Mouse (Mus musculus): Measurements from ENCODE around the gene Padi1.

Gene Padi1

DNA sequence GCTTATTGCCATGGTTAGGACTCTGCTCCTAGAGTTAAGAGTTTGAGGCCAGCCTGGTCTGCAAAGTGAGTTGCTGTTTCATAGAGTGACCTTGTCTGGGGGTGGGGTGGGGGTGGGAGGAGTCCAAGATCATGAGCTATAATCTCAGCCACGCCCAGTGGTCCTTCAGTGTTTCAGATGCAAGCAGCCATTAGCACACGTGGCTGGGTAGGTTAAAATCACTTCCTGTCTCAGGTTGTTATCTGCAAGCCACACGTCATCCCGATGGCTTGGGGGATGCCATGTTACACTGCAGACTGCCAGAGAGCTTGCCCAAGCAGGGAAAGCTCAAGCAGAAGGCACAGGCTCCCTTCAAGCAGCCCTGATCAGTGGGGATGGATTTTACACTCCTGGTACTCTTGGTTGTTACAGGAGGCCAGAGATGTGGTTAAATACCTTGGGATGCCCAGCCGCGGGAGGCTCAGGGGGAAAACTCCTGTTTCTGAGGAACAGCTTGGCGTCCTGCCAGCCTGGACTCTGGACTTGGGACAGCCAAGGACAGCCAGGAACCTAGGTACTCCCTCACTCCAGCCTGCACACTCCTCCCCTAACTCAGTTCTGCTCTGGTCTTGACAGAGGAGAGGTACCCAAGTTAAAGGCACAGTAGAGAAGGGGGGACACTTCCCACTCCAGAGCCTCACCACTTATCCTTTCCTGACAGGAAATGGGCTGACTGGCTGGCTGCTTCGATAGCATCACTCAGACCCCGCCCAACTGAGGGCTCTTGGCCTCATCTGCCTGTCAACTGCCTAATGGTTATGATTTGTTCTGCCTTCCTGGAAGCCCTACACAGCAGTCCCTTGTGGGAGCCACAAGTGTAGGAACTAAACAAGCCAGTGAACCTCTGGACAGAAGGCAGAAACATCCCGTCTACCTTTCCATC, 29.3 kb downstream of the Padi1 start:
- DNase-seq (ENCODE audit: low spot score in 2 of 2): no peak

GRCm38 (mm10) chr4:140815496-140815895, 30.1 kb downstream of the Padi1 start:
- DNase-seq (ENCODE audit: low spot score in 2 of 2): no peak

GRCm38 (mm10) chr4:140814241-140815225, 31.0 kb downstream of the Padi1 start:
- no peak for DNase-seq (ENCODE audit: low spot score in 2 of 2)

DNA sequence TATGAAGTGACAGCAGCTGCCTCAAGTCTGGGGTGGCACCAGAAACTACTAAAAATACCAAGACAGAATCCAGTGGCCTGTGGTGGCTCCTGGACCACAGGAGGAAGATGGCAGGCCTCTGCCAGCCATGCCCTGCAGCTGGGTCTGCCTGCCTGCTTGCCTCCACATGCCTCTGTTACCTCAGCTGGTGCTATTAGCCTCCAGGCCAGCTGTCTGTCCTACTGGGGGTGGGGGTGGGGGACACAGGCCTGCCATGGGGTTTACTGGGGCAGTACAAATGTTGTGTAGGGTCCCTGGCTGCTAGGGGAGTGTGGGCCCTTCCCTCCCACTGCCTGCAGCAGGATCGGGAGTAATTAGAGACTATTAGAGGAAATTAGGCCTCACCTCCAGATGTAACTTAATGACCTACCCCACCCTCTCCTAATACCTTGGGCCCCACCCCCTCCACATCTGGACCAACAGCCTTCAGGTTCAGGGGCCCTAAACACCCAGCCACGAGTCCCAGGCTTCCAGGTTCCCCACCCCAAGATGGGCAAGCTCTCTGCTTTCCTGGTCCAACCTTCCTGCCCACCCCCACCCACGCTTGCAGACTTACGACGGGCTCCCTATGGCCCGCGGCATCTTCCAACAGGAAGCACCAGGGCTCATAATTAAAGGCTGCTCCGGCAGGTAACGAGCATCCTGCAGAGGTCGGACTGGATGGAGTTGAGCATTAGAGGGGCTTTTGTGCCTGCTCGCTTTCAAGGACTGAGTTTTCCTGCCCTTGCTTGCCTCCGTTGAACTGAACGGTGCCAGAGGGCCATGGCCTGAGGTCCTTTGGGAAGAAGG, 32.0 kb downstream of the Padi1 start:
- DNase-seq (ENCODE audit: low spot score in 2 of 2): no peak

- no peak for DNase-seq (ENCODE audit: low spot score in 2 of 2)
These were observed 33.0 kb downstream of the Padi1 start for GRCm38 (mm10) chr4:140812609-140813008.

DNA sequence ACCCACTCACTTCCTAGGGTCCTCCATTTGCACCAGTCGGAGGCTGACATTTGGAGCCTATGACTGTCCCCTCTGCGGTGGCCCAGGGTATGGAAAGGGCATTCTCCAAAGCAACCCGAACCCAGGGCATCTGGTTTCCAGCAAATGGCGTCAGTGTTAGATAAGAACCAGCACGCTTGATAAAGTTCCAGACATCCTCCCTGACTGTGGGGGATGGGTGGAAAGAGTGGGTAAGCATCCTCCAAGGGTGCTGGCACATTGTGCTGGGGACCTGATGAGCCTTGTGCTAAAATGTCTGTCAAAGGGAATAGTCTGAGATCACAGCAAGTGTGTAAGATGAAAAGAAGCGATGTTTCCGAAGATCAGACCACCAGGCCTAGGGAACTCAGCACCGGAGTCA, 33.4 kb downstream of the Padi1 start:
- no peak for DNase-seq (ENCODE audit: low spot score in 2 of 2)

- no peak for DNase-seq (ENCODE audit: low spot score in 2 of 2)
These were observed 34.9 kb downstream of the Padi1 start, which contains the start of gene Padi3 for GRCm38 (mm10) chr4:140810458-140811260. Gene Padi3 (minus strand): TSS chr4:140810648.

DNA sequence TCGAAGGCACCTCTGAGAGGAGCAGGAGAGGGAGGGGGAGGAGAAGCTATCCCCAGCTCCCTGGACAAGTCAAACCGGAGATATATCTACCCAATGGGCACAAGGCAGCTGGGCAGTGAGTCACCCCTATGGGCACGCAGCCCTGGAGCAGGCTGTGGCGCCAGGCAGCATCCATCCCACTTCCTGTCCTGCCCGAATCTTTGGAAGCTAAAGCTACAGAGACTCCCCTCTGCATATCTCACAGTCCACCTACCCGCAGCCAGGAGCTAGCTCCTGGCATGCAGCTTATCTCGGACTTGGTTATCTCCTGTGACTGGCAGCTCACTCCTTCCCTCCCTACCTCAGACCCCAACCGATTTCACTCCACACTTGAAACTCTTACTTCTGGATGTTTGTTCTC, 36.5 kb downstream of the Padi1 start:
- DNase-seq (ENCODE audit: low spot score in 2 of 2): no peak

GRCm38 (mm10) chr4:140804601-140805000, 41.0 kb downstream of the Padi1 start:
- DNase-seq (ENCODE audit: low spot score in 2 of 2): no peak

GRCm38 (mm10) chr4:140801364-140801763, 44.2 kb downstream of the Padi1 start:
- no peak for DNase-seq (ENCODE audit: low spot score in 2 of 2)

- no peak for DNase-seq (ENCODE audit: low spot score in 2 of 2)
These were observed 48.8 kb downstream of the Padi1 start for GRCm38 (mm10) chr4:140796786-140797185.

- DNase-seq (ENCODE audit: low spot score in 2 of 2): no peak
These were observed 50.9 kb downstream of the Padi1 start for GRCm38 (mm10) chr4:140794678-140795077.

GRCm38 (mm10) chr4:140793795-140794194, 51.8 kb downstream of the Padi1 start:
- no peak for DNase-seq (ENCODE audit: low spot score in 2 of 2)

DNA sequence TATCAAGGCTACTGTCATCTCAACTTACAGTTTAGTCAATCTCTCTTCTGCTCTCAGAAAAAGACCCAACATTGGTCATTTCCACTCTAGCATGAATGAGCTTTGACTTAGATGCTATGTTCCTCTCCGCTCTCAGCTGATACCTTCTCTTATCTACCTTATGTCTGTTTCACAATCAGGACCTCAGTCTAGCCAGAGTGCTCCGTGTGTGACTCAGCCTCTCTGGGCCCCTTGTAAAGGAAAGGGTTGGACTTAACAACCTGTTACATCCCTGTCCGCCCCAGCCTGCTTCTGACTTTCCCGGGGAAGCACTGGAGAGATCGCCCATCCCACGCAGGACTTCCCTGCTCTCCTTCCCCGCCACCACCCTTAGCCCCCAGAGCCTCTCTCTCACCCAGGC, 53.0 kb downstream of the Padi1 start:
- no peak for DNase-seq (ENCODE audit: low spot score in 2 of 2)

GRCm38 (mm10) chr4:140791071-140791470, 54.5 kb downstream of the Padi1 start:
- DNase-seq (ENCODE audit: low spot score in 2 of 2): no peak

DNA sequence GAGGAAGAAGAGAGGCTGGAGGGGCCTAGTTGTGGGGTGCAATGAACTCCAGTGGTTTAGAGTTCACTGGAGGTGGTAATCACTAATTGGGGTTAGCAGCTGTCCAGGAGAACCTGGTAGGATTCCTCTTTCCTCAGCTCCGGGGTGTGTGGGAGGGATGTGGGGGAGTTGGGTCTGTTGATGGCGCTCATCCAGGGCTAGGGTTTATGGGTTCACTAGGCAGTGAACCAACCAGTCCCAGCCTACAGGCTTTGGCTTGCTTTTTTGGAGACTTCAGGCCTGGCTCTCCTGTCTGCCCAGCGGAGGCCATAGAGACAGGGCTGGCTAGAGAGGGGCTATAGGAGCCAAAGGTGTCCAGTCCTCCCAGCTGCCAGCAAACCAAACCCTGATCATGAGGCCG, 55.6 kb downstream of the Padi1 start:
- no peak for DNase-seq (ENCODE audit: low spot score in 2 of 2)

GRCm38 (mm10) chr4:140788983-140789382, 56.6 kb downstream of the Padi1 start:
- DNase-seq (ENCODE audit: low spot score in 2 of 2): peak in 1 of 2 experiments; percentile 51

DNA sequence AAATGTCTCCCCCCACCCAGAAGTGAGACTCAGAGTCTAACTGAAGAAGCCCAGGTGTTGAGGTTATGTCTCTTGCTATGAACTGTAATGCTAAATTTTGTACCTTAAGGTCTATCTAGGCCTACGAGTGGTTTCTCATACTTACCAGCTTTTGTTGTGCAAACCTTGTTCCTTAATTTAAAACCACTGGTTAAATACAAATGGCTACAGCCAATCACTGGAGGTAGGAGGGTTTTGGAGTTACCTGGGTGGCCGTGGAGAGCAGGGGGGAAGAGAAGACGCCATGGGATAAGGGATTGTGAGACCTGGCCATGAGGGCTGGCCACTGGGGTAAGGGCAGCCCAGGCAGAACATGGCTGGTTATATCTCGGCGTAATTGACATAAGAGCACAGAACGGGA, 57.3 kb downstream of the Padi1 start:
- DNase-seq (ENCODE audit: low spot score in 2 of 2): no peak

DNA sequence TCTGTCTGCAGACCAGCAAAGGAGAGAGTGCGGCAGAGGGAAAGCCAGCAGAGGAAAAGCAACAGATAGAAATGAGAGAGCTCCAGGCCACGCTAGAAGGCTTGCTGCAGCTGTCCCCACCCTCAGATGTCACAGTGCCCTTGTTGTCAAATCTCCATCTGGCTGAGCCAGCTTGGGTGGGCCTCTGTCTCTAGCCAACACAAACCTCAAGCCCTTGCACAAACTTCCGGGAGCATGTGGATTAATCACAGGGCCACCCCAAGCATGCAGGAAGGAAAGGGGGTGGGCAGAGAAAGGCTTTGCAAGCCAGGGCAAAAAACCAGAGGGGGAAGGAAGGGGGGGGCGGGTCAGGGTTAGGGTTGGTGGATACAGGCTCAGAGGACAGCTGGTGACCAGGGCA, 58.2 kb downstream of the Padi1 start:
- no peak for DNase-seq (ENCODE audit: low spot score in 2 of 2)

DNA sequence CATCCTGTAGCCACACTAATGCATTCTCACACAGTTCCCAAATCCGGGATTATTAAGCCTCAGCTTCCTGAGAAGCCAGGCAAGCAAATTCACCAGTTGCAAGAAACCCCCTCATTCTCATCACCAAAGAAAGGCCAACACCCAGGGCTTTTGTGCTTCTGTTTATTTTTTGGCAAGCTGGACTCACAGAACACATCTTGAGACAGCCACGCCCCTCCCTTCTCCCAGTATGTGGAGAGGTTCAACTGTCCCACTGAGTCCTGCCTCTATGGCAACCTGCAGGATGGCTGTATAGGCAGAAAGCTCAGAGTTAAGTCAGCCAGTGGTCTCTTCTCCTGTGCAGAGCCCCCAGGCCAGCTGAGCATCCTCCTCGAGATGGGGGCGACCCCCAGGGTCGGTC, 60.4 kb downstream of the Padi1 start:
- DNase-seq (ENCODE audit: low spot score in 2 of 2): no peak
